Mouse (Mus musculus) cerebellum, adult 2 months (tissue): Measurements from ENCODE around the gene Chrm1. TPM values are rescaled to one million over a fixed set of nuclear protein-coding genes. Genes with fewer than 3 reads are reported as not detected.

Experiments
- DNase-seq, 2 experiments: peaks; one replicate each; pipeline ENCODE4 v3.0.0; 2021
- H3K27ac ChIP-seq: fragments of 200-500 bp; 2 replicates; pipeline ENCODE4 v1.5.1; 2012; ENCODE audit warnings: low read length, control low read depth, inconsistent platforms; ENCODE audit not compliant: insufficient read depth
- H3K27me3 ChIP-seq: fragments of 200-500 bp; 2 replicates; pipeline ENCODE4 v1.6.1; 2012; ENCODE audit warnings: inconsistent platforms, mild to moderate bottlenecking, low read length, moderate library complexity; ENCODE audit not compliant: control insufficient read depth, insufficient read depth
- H3K4me1 ChIP-seq: fragments of 200-500 bp; 2 replicates; pipeline ENCODE4 v1.6.1; 2011; ENCODE audit warnings: low read length; ENCODE audit not compliant: control insufficient read depth, insufficient read depth
- H3K4me3 ChIP-seq: fragments of 200-500 bp; replicated peaks from 2 replicates; pipeline ENCODE3; 2011; ENCODE audit warnings: mild to moderate bottlenecking, low read depth, low read length, control low read depth; ENCODE audit not compliant: insufficient read depth
- CTCF ChIP-seq: fragments of 200-500 bp; IDR thresholded peaks from 2 replicates; pipeline ENCODE4 v1.5.1; 2011; ENCODE audit warnings: low read depth, mild to moderate bottlenecking, control low read depth, low read length, moderate library complexity, borderline replicate concordance; ENCODE audit not compliant: insufficient read depth
- POLR2A ChIP-seq: fragments of 200-500 bp; IDR thresholded peaks from 2 replicates; pipeline ENCODE4 v1.6.1; 2011; ENCODE audit warnings: low read length, control low read depth, borderline replicate concordance; ENCODE audit not compliant: insufficient read depth
- WGBS: fragments of 180-500 bp; shearing (Covaris S2); methylation state at CpG from one replicate; pipeline ENCODE4 v1.1.7; 2018; 5-methylcytosine and 5-hydroxymethylcytosine counted together
- polyA plus RNA-seq: library from polyadenylated mRNA; depleted of rRNA; stranded (reverse); fragments of >200 nt; gene quantifications from 2 replicates; pipeline ENCODE4 v1.2.3, GENCODE M21; 2012

Chrm1 gene
- polyA plus RNA-seq, 1 experiment, result 0.88 TPM

DNA sequence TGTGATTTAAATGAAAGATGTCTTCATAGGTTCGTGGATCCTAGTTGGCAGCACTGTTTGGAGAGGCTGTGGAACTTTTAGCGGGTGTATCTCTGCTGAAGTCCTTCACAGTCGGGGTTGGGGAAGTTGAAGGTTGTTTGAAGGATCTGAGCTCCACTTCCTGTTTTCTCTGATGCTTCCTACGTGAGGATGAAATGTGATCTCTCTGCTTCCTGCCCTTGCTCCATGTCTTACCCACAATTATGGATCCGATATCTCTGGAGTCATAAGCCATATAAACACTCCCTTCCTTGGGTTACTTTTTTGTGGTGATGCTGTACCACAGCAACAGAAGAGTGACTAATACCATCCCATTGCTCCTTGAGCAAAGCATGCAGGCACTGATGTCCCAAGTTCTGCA, 21.5 kb upstream of the Chrm1 start:
- H3K4me1 ChIP-seq, result no peaks in the 10 kb centered on the region
- TF ChIP-seq CTCF (no peak), POLR2A (no peak)
- DNase-seq, result no peak
- no peaks in the 10 kb centered on the region for H3K27me3 ChIP-seq
- no peak overlapping the region for H3K4me3 ChIP-seq
- WGBS, result 69% methylated on average over 5 of the region's 5 CpGs
- H3K27ac ChIP-seq, result no peak overlapping the region

DNA sequence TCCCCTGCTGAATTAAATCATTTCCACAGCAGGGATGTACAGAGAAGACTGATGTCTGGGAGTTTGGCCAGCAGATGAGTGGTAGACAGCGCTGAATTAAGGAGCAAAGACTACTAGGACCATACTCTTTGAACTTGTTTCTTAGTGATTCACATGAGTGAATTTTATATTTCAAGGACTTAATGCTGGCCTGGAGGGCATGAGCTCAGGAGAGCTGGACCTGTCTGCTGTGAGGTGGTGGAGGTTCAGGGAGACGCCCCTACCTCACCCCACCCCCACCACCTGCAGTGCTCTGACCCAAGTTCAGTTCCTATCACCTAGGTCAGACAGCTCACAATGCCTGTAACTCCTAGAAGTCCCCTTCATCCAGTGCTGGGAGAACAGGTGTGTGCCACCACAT, 17.2 kb upstream of the Chrm1 start:
- Histone ChIP-seq H3K4me3 (no peak overlapping the region), H3K27me3 (no peaks in the 10 kb centered on the region), H3K4me1 (no peaks in the 10 kb centered on the region), H3K27ac (no peak overlapping the region)
- WGBS, result 79% methylated on average over 2 of the region's 2 CpGs
- TF ChIP-seq CTCF, result no peak
- no peak for TF ChIP-seq POLR2A
- DNase-seq, result no peak

DNA sequence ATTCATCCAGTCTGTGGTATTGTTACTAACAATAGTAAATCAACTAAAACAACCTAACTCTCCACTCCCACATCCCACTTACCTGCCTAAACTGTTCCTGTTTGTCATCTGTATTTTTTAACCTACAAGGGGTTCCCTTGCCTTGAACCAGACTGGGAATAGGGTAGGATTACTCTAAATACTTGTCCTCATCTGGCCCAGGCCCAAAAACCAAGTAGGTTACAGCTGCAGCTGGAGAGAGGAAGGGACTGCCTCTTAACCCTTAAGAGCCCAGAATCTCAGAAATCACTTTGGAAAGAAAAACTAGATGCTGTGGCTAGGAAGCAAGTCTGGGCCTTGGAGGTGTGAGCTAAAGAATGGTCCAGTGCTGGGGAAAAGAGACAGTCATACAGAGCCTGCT, 7.8 kb upstream of the Chrm1 start:
- no peak overlapping the region for H3K27ac ChIP-seq
- DNase-seq, result no peak
- no peaks in the 10 kb centered on the region for H3K27me3 ChIP-seq
- no peak overlapping the region for H3K4me3 ChIP-seq
- no peaks in the 10 kb centered on the region for H3K4me1 ChIP-seq
- no peak for TF ChIP-seq POLR2A
- TF ChIP-seq CTCF, result no peak

DNA sequence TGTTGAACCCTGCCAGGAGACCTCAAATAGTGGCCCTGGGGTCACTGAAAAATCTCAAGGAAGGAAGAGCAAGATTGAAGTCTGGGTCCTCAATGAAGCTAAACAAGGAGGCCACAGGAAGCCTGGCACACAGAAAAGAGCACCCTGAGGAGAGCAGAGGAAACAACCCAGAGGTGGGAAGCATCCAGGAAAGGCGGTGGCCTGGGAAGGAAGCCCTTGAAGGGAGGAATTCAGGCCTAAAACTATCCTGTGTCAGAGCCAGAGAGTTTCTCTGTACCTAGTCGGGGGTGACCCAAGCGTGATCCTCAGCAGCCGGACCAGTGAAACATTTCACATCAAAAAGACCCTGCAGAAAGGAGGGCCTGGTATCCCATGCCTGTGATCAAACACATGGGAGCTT, 7.2 kb upstream of the Chrm1 start:
- DNase-seq, result no peak
- TF ChIP-seq POLR2A (no peak), CTCF (no peak)
- no peaks in the 10 kb centered on the region for H3K27me3 ChIP-seq
- H3K4me3 ChIP-seq, result no peak overlapping the region
- 56% methylated on average over 4 of the region's 4 CpGs for WGBS
- no peaks in the 10 kb centered on the region for H3K4me1 ChIP-seq
- H3K27ac ChIP-seq, result no peak overlapping the region

DNA sequence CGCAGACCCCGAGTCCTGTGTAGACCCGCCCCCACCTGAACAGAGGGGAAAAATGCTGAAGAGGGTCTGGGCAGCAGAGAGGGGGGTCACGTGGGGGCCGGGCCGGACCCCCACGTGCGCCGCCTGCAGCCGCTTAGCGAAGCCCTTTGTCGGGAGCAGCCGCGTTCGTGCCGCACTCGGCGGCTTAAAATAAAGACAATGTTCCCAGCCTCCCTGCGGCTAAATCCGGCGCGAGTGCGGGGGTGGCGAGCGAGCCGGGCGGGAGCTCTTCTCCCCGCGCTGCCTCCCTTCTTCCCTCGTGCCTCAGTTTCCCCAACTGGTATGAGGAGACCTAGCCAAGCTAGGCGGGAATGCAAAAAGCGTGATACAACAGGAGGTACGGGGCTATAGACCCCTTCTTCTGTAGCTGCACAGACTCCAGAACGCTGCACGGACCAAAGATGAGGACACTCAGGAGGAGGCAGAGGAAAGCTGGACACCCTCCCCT, 1.7 kb upstream of the Chrm1 start:
- H3K4me1 ChIP-seq, result peaks cover 5% of the 10 kb centered on the region
- TF ChIP-seq CTCF (no peak), POLR2A (no peak)
- H3K27ac ChIP-seq, result no peak overlapping the region
- H3K4me3 ChIP-seq, result peak overlapping the region; percentile 48
- WGBS, result 1% methylated on average over 35 of the region's 35 CpGs
- DNase-seq, result peak in 1 of 2 experiments; percentile 9
- H3K27me3 ChIP-seq, result no peaks in the 10 kb centered on the region

DNA sequence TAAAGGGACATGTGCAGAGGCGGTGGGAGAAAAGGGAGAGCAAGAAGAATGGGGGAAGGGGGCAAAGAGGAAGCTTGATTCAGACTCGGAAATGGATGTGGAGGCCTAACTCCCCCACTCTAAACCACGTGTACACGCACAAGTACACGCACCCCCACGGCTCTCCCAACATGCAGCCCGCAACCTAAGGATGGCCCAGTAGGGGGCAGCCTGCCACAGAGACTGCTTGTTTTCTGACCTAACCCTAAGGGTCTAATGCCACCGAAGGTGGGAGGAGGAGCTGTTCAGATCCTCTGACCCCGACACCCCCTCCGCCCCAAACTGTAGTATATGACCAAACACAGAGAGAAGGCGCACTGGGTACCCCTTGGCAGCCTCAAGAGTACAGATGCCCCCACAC, 1.3 kb upstream of the Chrm1 start:
- H3K4me3 ChIP-seq, result peak overlapping the region; percentile 48
- peak; percentile 33 for DNase-seq
- H3K4me1 ChIP-seq, result peaks cover 5% of the 10 kb centered on the region
- H3K27me3 ChIP-seq, result no peaks in the 10 kb centered on the region
- 4% methylated on average over 11 of the region's 11 CpGs for WGBS
- no peak overlapping the region for H3K27ac ChIP-seq
- TF ChIP-seq POLR2A (no peak), CTCF (peak; percentile 43; the same call in 1 of the 2 replicates)

DNA sequence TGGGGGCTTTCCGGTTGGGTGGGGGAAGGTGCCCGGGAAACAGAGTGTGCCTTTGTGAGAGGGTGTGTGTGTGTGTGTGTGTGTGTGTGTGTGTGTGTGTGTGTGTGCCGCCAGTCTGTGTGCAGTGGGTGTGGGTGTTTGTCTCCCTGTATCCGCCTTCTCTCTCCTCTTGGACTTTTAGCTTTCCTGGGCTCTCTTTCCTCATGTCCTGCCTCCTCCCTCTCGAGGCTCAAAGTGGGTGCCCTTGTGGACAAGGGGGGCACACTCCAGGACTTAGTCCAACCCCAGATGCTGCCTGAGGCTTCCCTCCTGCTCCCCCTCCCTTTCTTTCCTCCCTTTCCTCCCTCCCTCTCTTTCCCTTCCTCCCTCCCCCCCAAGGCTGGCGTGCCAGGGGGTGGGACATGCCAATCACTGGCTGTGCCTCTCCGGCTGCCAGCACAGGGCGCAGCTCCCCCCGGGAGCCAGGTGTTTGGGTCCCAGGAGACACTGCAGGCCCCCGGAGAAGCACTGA, 377 bp downstream of the Chrm1 start:
- TF ChIP-seq POLR2A (no peak), CTCF (no peak)
- no peak for DNase-seq
- H3K27me3 ChIP-seq, result no peaks in the 10 kb centered on the region
- peaks cover 5% of the 10 kb centered on the region for H3K4me1 ChIP-seq
- H3K4me3 ChIP-seq, result no peak overlapping the region
- WGBS, result 9% methylated on average over 10 of the region's 10 CpGs
- no peak overlapping the region for H3K27ac ChIP-seq

DNA sequence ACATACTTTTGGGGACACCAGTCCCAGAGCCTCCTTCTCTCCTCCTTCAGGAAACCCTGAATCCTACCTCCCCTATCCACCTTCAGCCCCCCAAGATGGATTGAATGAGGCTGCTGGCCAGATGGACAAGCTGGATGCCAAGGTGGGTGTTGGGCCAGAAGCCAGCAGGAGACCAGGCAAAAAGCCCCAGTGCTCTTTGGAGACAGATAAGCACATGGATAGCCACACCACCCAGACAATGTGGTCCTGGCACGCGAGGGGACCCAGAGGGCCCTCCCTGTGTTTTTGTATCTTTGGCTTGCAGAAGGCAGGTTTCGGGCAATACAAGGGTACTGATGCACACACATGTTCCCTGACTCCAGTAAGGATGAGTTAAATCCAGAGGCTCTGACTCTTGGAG, 1.3 kb downstream of the Chrm1 start:
- Histone ChIP-seq H3K4me3 (no peak overlapping the region), H3K4me1 (peaks cover 5% of the 10 kb centered on the region), H3K27ac (no peak overlapping the region), H3K27me3 (no peaks in the 10 kb centered on the region)
- 35% methylated on average over 3 of the region's 3 CpGs for WGBS
- TF ChIP-seq POLR2A (no peak), CTCF (no peak)
- DNase-seq, result no peak
